Mouse (Mus musculus): ENCODE data around the gene Dgki. TPM values are rescaled to one million over a fixed set of nuclear protein-coding genes. Genes with fewer than 3 reads are reported as not detected.
"Not testable (repeated sequence)": the region's sequence is repeated elsewhere in the genome, so short reads cannot be mapped to it uniquely, and the experiment has no call there.

The Dgki gene
- polyA plus RNA-seq, 1 experiment from 2014 or later: 0.20 TPM

- H3K4me1 ChIP-seq (ENCODE audit: control insufficient read depth, low read depth, low read length): no peaks in the 10 kb centered on the region
- no peaks in the 10 kb centered on the region for H3K9me3 ChIP-seq (replicated peaks; ENCODE audit: control insufficient read depth, low read length)
- H3K36me3 ChIP-seq (ENCODE audit: control insufficient read depth, insufficient read depth): no peaks in the 10 kb centered on the region
- H3K27ac ChIP-seq (ENCODE audit: low read length): no peak overlapping the region
- no peak for ATAC-seq (ENCODE audit: low read depth)
- H3K4me2 ChIP-seq (ENCODE audit: low read depth, low read length): no peak overlapping the region
- H3K27me3 ChIP-seq (ENCODE audit: control insufficient read depth, insufficient read depth, low read depth, low read length): no peaks in the 10 kb centered on the region
- no peak overlapping the region for H3K9ac ChIP-seq (ENCODE audit: low read depth, low read length)
- H3K4me3 ChIP-seq (ENCODE audit: low read depth, low read length): no peak overlapping the region
These were observed 161.2 kb downstream of the Dgki start for GRCm38 (mm10) chr6:37138816-37139215.

GRCm38 (mm10) chr6:37131257-37131656 is 168.7 kb downstream of the Dgki start:
- no peak overlapping the region for H3K9ac ChIP-seq (ENCODE audit: low read depth, low read length)
- H3K4me2 ChIP-seq (ENCODE audit: low read depth, low read length): no peak overlapping the region
- ATAC-seq (ENCODE audit: low read depth): no peak
- no peaks in the 10 kb centered on the region for H3K27me3 ChIP-seq (ENCODE audit: control insufficient read depth, insufficient read depth, low read depth, low read length)
- 61% methylated on average over 4 of the region's 4 CpGs for WGBS (ENCODE audit: insufficient replicate concordance)
- H3K4me3 ChIP-seq (ENCODE audit: low read depth, low read length): no peak overlapping the region
- H3K9me3 ChIP-seq (replicated peaks; ENCODE audit: control insufficient read depth, low read length): no peaks in the 10 kb centered on the region
- H3K36me3 ChIP-seq (ENCODE audit: control insufficient read depth, insufficient read depth): no peaks in the 10 kb centered on the region
- H3K27ac ChIP-seq (ENCODE audit: low read length): no peak overlapping the region
- no peaks in the 10 kb centered on the region for H3K4me1 ChIP-seq (ENCODE audit: control insufficient read depth, low read depth, low read length)

GRCm38 (mm10) chr6:37120417-37121154 is 179.4 kb downstream of the Dgki start:
- no peak overlapping the region for H3K9ac ChIP-seq (ENCODE audit: low read depth, low read length)
- no peaks in the 10 kb centered on the region for H3K4me1 ChIP-seq (ENCODE audit: control insufficient read depth, low read depth, low read length)
- no peaks in the 10 kb centered on the region for H3K9me3 ChIP-seq (replicated peaks; ENCODE audit: control insufficient read depth, low read length)
- 68% methylated on average over 19 of the region's 19 CpGs for WGBS (ENCODE audit: insufficient replicate concordance)
- no peaks in the 10 kb centered on the region for H3K36me3 ChIP-seq (ENCODE audit: control insufficient read depth, insufficient read depth)
- H3K4me3 ChIP-seq (ENCODE audit: low read depth, low read length): no peak overlapping the region
- H3K27me3 ChIP-seq (ENCODE audit: control insufficient read depth, insufficient read depth, low read depth, low read length): no peaks in the 10 kb centered on the region
- no peak overlapping the region for H3K4me2 ChIP-seq (ENCODE audit: low read depth, low read length)
- H3K27ac ChIP-seq (ENCODE audit: low read length): no peak overlapping the region
- ATAC-seq (ENCODE audit: low read depth): no peak

GRCm38 (mm10) chr6:37119205-37119604 is 180.8 kb downstream of the Dgki start:
- H3K4me1 ChIP-seq (ENCODE audit: control insufficient read depth, low read depth, low read length): no peaks in the 10 kb centered on the region
- no peaks in the 10 kb centered on the region for H3K9me3 ChIP-seq (replicated peaks; ENCODE audit: control insufficient read depth, low read length)
- no peaks in the 10 kb centered on the region for H3K36me3 ChIP-seq (ENCODE audit: control insufficient read depth, insufficient read depth)
- no peak for ATAC-seq (ENCODE audit: low read depth)
- H3K4me3 ChIP-seq (ENCODE audit: low read depth, low read length): no peak overlapping the region
- no peak overlapping the region for H3K9ac ChIP-seq (ENCODE audit: low read depth, low read length)
- no peaks in the 10 kb centered on the region for H3K27me3 ChIP-seq (ENCODE audit: control insufficient read depth, insufficient read depth, low read depth, low read length)
- H3K4me2 ChIP-seq (ENCODE audit: low read depth, low read length): no peak overlapping the region
- 45% methylated on average over 3 of the region's 3 CpGs for WGBS (ENCODE audit: insufficient replicate concordance)
- H3K27ac ChIP-seq (ENCODE audit: low read length): no peak overlapping the region

- no peak for ATAC-seq (ENCODE audit: low read depth)
- H3K27me3 ChIP-seq (ENCODE audit: control insufficient read depth, insufficient read depth, low read depth, low read length): no peaks in the 10 kb centered on the region
- no peak overlapping the region for H3K9ac ChIP-seq (ENCODE audit: low read depth, low read length)
- H3K9me3 ChIP-seq (replicated peaks; ENCODE audit: control insufficient read depth, low read length): no peaks in the 10 kb centered on the region
- WGBS (ENCODE audit: insufficient replicate concordance): 69% methylated on average over 4 of the region's 4 CpGs
- H3K4me2 ChIP-seq (ENCODE audit: low read depth, low read length): no peak overlapping the region
- H3K36me3 ChIP-seq (ENCODE audit: control insufficient read depth, insufficient read depth): no peaks in the 10 kb centered on the region
- H3K27ac ChIP-seq (ENCODE audit: low read length): no peak overlapping the region
- no peaks in the 10 kb centered on the region for H3K4me1 ChIP-seq (ENCODE audit: control insufficient read depth, low read depth, low read length)
- no peak overlapping the region for H3K4me3 ChIP-seq (ENCODE audit: low read depth, low read length)
These were observed 186.9 kb downstream of the Dgki start for GRCm38 (mm10) chr6:37113048-37113447.

GRCm38 (mm10) chr6:37106236-37106635 is 193.7 kb downstream of the Dgki start:
- H3K9ac ChIP-seq (ENCODE audit: low read depth, low read length); H3K4me2 ChIP-seq (ENCODE audit: low read depth, low read length); ATAC-seq (ENCODE audit: low read depth); H3K27me3 ChIP-seq (ENCODE audit: control insufficient read depth, insufficient read depth, low read depth, low read length); H3K4me1 ChIP-seq (ENCODE audit: control insufficient read depth, low read depth, low read length); H3K9me3 ChIP-seq (replicated peaks; ENCODE audit: control insufficient read depth, low read length); H3K36me3 ChIP-seq (ENCODE audit: control insufficient read depth, insufficient read depth); H3K27ac ChIP-seq (ENCODE audit: low read length); H3K4me3 ChIP-seq (ENCODE audit: low read depth, low read length): not testable (repeated sequence)
- 61% methylated on average over 6 of the region's 6 CpGs for WGBS (ENCODE audit: insufficient replicate concordance)

- H3K4me2 ChIP-seq (ENCODE audit: low read depth, low read length): no peak overlapping the region
- H3K27ac ChIP-seq (ENCODE audit: low read length): no peak overlapping the region
- 65% methylated on average over 5 of the region's 5 CpGs for WGBS (ENCODE audit: insufficient replicate concordance)
- no peaks in the 10 kb centered on the region for H3K9me3 ChIP-seq (replicated peaks; ENCODE audit: control insufficient read depth, low read length)
- no peaks in the 10 kb centered on the region for H3K4me1 ChIP-seq (ENCODE audit: control insufficient read depth, low read depth, low read length)
- no peak overlapping the region for H3K4me3 ChIP-seq (ENCODE audit: low read depth, low read length)
- no peaks in the 10 kb centered on the region for H3K36me3 ChIP-seq (ENCODE audit: control insufficient read depth, insufficient read depth)
- H3K9ac ChIP-seq (ENCODE audit: low read depth, low read length): no peak overlapping the region
- ATAC-seq (ENCODE audit: low read depth): no peak
- no peaks in the 10 kb centered on the region for H3K27me3 ChIP-seq (ENCODE audit: control insufficient read depth, insufficient read depth, low read depth, low read length)
These were observed 199.6 kb downstream of the Dgki start for GRCm38 (mm10) chr6:37100413-37100812.

- no peaks in the 10 kb centered on the region for H3K9me3 ChIP-seq (replicated peaks; ENCODE audit: control insufficient read depth, low read length)
- H3K27me3 ChIP-seq (ENCODE audit: control insufficient read depth, insufficient read depth, low read depth, low read length): no peaks in the 10 kb centered on the region
- no peak overlapping the region for H3K27ac ChIP-seq (ENCODE audit: low read length)
- no peak for ATAC-seq (ENCODE audit: low read depth)
- no peak overlapping the region for H3K4me3 ChIP-seq (ENCODE audit: low read depth, low read length)
- H3K4me1 ChIP-seq (ENCODE audit: control insufficient read depth, low read depth, low read length): no peaks in the 10 kb centered on the region
- no peak overlapping the region for H3K4me2 ChIP-seq (ENCODE audit: low read depth, low read length)
- no peaks in the 10 kb centered on the region for H3K36me3 ChIP-seq (ENCODE audit: control insufficient read depth, insufficient read depth)
- no peak overlapping the region for H3K9ac ChIP-seq (ENCODE audit: low read depth, low read length)
- 39% methylated on average over 18 of the region's 18 CpGs for WGBS (ENCODE audit: insufficient replicate concordance)
These were observed 202.4 kb downstream of the Dgki start for GRCm38 (mm10) chr6:37097356-37098155.

- Histone ChIP-seq H3K27ac (ENCODE audit: low read length) (no peak overlapping the region), H3K4me3 (ENCODE audit: low read depth, low read length) (no peak overlapping the region), H3K27me3 (ENCODE audit: control insufficient read depth, insufficient read depth, low read depth, low read length) (no peaks in the 10 kb centered on the region), H3K4me2 (ENCODE audit: low read depth, low read length) (no peak overlapping the region), H3K9me3 (replicated peaks; ENCODE audit: control insufficient read depth, low read length) (no peaks in the 10 kb centered on the region), H3K36me3 (ENCODE audit: control insufficient read depth, insufficient read depth) (no peaks in the 10 kb centered on the region), H3K9ac (ENCODE audit: low read depth, low read length) (no peak overlapping the region), H3K4me1 (ENCODE audit: control insufficient read depth, low read depth, low read length) (no peaks in the 10 kb centered on the region)
- no peak for ATAC-seq (ENCODE audit: low read depth)
- 50% methylated on average over 12 of the region's 12 CpGs for WGBS (ENCODE audit: insufficient replicate concordance)
These were observed 203.1 kb downstream of the Dgki start for GRCm38 (mm10) chr6:37096840-37097305.
